Mouse (Mus musculus): Measurements from ENCODE around the gene Bcat1. TPM values are rescaled to one million over a fixed set of nuclear protein-coding genes. Genes with fewer than 3 reads are reported as not detected.

Bcat1 gene
- polyA plus RNA-seq, 1 experiment = not detected

DNA sequence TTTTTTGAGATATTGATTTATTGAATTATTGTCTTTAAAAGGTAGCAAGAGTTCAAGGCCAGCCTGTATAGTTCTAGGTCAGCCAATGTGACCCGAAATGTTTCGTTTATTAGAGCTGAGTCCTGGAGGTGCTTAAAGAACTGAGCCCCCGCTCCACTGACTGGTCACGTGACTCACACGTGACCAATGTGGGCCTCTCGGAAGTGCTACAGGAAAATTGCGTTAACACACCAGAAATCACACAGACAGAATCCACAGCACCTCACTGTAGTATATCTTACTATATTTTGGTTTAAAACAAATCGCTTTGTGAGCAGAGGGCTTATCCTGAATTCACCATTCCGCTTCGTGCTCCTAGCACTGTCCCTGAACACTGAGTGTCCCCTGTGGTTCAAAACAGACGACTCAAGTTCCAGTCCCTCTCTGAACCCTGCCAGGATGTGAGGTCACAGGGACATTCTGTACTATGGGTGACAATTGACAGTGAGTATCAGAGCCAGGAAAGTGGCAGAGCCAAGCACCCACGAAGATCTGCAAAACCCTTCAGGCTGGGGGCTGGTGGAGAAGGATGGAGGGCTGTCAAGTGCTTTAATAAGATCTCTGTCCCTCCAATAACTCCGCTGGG, 29.6 kb downstream of the Bcat1 start:
- TF ChIP-seq GATA1 (IDR thresholded peaks at IDR 0.05; ENCODE audit: low read length) = no peak

DNA sequence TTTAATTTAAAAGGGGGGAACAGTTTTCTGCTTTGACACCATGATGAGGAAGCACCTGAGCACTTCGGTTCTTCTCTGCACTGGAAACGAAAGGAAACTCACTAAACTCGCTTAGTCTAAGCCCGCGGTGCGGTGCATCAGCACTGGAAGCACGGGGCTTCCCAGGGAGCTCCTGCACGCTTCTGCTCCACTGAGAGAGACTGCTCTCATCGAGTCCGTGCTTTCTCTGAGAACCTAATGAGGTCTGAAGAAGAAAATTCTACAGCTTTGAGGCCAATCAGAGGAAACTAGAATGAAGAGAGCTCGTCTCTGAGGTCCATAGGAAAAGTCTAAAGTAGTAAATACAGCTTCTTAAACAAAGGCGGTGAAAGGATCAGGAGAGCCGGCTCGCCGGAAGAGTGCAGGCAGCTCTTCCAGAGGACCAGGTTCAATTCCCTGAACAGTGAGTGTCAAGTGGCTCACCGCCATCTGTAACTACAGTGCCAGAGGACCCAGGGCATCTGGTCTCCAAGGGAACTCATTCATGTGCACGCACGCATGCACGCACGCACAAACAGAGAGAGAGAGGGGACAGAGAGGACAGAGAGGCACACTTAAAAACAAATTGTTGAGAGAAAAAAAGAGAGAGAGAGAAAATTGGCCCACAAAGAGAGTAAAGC, 30.9 kb downstream of the Bcat1 start:
- no peak for TF ChIP-seq GATA1 (IDR thresholded peaks at IDR 0.05; ENCODE audit: low read length)

DNA sequence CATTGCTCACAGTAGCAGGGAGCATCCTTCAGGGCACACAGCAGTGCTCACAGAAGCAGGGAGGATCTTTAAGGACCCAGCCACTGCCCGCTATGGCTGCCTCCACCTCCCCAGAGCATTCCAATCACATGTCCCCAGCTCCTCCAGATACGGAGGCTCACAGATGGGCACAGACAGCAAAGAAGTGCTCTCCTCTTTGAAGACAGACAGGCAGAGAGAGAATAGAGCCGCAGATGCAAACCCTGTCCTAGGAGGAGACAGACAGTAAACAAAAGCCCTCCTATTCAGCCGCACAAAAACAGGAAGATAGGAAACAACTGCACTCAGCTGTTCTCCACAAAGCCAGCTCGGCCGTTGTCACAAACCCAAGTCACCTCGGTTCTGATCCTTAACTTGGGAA, 35.3 kb downstream of the Bcat1 start:
- no peak for TF ChIP-seq GATA1 (IDR thresholded peaks at IDR 0.05; ENCODE audit: low read length)

DNA sequence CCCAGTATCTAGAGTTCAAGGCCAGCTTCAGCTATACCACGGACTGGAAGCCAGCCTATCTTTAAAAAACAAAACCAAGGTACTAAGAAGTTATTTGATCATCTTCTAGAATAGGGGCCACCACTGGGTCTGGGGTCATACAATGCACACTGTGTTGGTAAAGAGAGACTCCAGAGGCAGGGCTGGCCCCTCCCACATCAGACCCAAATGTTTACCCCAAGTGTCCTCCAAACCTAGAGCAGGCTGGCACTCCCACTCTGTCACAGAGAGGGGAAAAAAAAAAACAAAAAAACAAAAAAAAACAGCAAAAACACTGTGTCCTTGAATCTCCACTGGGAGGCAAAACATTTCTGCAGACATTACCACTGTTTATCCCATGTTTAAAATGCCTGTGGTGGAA, 38.4 kb downstream of the Bcat1 start:
- no peak for TF ChIP-seq GATA1 (IDR thresholded peaks at IDR 0.05; ENCODE audit: low read length)

DNA sequence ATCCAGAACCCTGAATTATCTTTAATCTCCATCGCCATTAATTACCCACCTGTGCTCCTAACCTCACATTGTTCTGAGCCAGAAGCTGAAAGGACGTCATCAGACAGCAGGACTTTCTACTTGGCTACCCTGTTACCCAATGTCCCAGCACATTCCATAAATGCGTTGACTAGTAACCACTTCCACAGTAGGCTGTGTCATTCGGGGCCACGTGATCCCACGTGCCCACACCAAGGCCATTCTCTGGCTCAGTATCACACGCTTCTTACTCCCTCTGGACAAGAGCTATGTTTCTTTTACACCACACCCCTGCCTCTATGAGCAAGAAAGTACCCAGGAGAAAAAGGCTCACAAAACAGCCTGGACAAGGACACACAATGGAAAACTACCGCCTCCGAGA, 40.6 kb downstream of the Bcat1 start:
- TF ChIP-seq GATA1 (IDR thresholded peaks at IDR 0.05; ENCODE audit: low read length) = no peak

DNA sequence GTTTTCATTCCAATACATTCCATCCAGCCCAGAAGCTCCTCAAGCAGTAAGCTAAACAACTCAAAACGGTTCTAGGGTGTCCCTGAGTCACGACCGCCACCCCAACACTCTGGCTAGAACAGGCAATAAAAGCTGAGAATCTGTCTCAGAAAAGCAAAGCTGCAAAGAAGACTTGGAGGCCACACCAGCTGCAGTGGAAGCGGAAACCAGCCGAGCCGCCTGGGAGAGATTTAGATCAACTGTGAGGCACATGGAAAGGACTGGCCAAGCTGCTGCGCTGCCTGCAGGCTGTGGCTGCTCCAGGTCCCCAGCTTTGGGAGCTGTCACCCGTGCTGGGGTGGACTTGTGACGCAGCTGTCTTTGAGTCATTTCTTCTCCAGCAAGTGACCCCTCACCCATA, 45.4 kb downstream of the Bcat1 start:
- TF ChIP-seq GATA1 (IDR thresholded peaks at IDR 0.05; ENCODE audit: low read length) = no peak

DNA sequence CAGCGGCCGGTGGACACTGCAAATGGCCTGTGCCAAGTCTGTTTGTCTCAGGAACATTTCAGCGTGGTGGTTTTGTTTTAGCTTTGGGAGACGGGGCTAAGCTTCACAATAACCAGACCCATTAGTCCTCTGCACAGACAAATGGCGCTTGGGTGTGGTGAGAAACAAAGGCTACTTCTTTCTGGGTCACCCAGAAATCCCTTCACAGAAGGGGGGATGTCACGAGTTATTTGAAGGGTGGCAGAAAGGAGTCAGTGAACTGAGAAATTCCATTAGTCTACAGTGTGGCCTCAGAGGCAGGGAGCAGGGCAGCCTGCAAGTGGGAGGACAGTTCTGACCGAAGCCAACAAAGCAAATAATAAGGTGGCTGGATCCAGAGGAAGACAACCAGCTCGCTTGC, 52.0 kb downstream of the Bcat1 start:
- TF ChIP-seq GATA1 (IDR thresholded peaks at IDR 0.05; ENCODE audit: low read length) = no peak

DNA sequence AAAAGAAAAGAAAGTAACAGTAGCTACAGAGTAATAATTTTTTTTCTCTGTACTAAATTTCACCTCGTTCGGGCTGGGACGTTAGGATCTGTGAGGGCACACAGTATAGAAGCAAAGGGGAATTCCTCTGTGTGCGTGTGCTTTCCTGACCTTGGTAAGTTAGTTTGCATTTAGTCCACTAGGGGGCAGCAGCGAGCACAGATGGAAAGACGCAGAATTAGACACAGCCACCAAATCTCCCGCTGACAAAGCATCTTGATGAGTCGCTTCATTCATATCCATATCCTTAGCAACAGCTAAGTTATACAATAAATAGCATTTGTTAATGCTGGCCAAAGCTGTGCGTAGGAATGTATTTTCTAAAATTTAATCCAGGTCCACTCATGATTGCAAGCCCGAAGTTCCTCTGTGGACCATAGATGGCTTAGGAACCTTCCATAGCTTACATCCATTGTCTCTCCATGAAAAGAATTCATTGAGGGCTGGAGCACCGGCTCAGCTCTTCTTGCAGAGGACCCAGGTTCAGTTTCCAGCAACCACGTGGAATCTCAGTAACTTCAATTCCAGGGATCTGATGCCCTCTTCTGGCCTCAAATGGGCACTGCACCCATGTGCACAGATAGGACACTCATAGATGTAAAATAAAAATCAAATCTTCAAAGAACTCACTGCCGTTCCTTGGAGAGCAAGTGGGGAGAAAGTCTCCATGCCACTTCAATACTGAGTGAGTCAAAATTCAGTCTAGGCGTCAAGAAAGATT, 52.8 kb downstream of the Bcat1 start:
- TF ChIP-seq GATA1 (IDR thresholded peaks at IDR 0.05; ENCODE audit: low read length) = no peak

DNA sequence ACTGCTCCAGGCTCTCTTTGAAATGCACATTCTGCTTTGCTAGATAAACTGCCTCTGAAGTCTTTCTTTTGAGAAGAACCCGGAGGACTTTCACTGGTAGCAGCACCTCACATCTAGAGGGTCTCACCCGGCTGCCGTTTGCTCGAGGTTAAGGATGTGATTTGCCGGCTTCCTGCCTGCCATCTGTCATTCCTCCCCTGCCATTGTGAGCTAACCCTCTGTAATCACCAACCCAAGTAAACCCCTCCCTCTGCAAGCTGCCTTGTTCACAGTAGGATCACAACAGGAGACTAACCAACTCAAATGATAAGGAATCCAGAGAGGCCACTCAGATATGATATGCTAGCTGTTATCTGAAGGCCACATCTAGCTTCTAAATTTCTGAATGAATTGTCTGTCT, 53.6 kb downstream of the Bcat1 start:
- TF ChIP-seq GATA1 (IDR thresholded peaks at IDR 0.05; ENCODE audit: low read length) = no peak

DNA sequence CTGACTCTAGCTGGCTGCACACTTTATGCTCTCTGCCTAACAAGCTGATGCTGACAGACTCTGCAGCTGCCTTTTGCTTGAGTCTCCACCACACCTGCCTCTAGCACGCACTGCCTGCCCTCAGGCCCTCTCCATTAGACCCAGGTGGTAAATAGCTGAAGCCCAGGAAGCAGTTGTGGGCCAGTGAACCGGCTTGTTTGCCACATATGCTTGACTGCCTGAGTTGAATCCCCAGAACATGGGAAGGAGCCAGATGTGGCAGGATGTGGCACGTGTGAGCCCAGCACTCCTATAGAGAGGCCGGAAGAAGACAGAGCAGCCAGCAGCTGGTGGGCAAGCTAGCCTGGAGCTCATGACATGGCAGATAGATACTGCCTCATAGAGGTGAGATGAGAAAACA, 55.4 kb downstream of the Bcat1 start:
- TF ChIP-seq GATA1 (IDR thresholded peaks at IDR 0.05; ENCODE audit: low read length) = no peak

DNA sequence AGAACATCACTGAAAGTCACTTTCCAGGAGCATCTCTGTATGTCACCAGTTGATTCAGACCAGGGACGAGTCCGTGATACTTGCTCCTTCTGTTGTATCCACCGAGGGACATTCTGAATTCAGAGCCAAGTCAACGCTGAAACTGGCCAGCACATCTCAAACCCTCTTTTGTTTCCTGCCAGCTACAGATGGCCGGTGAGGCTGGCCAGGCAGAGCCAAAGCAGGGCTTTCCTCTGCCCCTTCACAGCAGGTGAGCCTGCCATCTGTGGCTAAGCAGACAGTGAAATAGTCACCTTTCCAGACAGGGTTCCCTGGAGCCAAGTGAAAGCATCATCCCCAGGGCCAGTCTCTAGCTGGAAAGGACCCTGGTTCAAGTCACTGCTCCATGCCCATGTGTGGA, 57.7 kb downstream of the Bcat1 start:
- TF ChIP-seq GATA1 (IDR thresholded peaks at IDR 0.05; ENCODE audit: low read length) = no peak

DNA sequence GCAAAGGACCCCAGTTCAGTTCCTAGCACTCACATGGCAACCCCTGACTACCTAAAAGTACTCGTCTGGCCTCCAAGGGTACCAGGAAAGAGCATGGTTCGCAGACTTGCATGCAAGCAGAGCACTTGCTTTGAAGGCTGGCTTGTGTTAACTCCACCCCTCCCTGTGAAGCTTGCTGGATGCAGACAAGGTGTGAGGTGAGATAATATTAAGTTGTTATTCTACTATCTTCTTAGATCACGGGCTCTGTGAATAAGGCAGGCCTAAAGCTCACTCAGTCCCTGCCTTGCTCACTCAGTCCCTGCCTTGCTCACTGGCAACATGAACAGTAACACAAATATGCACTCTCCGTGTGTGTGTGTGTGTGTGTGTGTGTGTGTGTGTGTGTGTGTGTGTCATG, 58.5 kb downstream of the Bcat1 start:
- TF ChIP-seq GATA1 (IDR thresholded peaks at IDR 0.05; ENCODE audit: low read length) = no peak

DNA sequence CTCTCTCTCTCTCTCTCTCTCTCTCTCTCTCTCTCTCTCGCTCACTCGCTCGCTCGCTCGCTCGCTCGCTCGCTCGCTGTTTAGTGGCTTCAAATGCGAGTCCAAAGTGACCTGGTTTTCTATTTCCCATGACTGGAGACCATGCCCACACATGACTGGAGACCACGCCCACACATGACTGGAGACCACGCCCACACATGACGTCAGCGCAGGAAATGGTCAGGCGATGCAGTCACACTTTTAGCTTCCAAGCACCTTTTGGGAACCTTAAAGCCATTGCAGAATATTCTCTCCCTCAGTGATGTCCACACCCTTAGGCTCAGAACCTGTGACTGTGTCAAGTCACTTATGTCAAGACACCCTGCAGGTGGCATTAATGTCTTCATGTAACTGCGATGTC, 59.3 kb downstream of the Bcat1 start:
- no peak for TF ChIP-seq GATA1 (IDR thresholded peaks at IDR 0.05; ENCODE audit: low read length)

DNA sequence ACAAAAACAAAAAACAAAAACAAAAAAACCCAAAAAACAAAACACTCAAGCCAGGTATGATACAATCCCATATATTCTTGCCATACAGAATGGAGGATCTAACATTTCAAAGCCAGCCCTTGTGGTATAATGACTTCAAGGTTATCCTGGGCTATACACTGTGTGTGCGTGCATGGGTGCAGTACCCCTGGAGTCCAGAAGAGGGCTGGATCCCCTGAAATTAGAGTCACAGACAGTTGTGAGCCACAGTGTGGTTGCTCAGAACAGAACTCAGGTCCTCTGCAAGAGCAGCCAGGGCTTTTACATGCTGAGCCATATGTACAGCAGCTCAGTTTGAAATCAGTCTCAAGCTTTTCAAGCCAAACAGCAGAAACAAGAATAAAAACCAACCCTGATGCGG, 61.0 kb downstream of the Bcat1 start:
- TF ChIP-seq GATA1 (IDR thresholded peaks at IDR 0.05; ENCODE audit: low read length) = no peak

DNA sequence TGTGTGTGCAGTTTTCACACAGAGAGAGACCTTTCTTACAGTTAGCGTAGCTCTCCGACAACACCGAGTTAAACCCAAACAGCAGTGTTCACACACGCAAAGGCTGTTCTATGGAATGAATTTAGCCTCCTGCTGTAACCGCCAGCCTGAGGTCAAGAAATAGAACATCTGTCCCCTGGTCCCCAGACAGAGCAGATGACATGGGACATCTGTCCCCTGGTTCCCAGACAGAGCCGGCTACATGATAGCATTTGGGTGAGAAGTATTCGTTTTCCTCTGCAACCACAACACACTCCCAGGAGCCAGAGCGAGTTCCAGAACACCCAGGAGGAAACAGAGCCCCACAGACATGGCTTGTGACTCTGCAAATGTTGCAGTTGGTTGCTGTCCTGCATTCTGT, 63.3 kb downstream of the Bcat1 start:
- TF ChIP-seq GATA1 (IDR thresholded peaks at IDR 0.05; ENCODE audit: low read length) = no peak

DNA sequence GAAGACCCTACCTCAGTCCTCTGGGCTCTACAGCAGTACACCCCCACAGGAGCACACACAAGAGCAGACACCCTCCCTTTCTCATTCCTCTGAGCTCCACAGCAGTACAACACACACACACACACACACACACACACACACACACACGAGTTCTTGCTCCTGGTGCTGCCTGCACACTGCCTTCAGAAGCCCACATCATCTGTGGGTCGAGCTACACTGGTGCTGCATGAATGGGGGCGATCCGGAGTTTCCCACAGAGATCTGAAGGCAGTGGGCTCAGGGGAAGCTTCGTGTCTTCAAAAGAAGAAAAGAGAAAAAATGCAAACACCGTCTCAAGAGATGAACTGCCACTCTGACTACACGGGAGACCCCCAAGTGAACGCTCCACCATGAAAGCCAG, 64.8 kb downstream of the Bcat1 start:
- TF ChIP-seq GATA1 (IDR thresholded peaks at IDR 0.05; ENCODE audit: low read length) = no peak
